Mouse (Mus musculus) lung, embryonic 16.5 days (tissue): Measurements from ENCODE around the gene Tmem38a. TPM values are rescaled to one million over a fixed set of nuclear protein-coding genes. Genes with fewer than 3 reads are reported as not detected.

Source experiments
- ATAC-seq: fragments of 200-750 bp; cut with Nextera tagmentation; 2 replicates; pipeline ENCODE4 v1.8.0; 2017; ENCODE audit warnings: low read depth, mild to moderate bottlenecking, moderate library complexity
- H3K27ac ChIP-seq: fragments of 300-500 bp; sonication (generic); 2 replicates; pipeline ENCODE4 v1.5.1; 2014; ENCODE audit warnings: mild to moderate bottlenecking, control low read depth, low read length
- H3K27me3 ChIP-seq: fragments of 300-500 bp; sonication (generic); 2 replicates; pipeline ENCODE4 v1.6.1; 2014; ENCODE audit warnings: low read depth, low read length, mixed read lengths; ENCODE audit not compliant: control insufficient read depth, insufficient read depth
- H3K36me3 ChIP-seq: fragments of 300-500 bp; sonication (generic); 2 replicates; pipeline ENCODE4 v1.6.1; 2014; ENCODE audit warnings: low read length; ENCODE audit not compliant: control insufficient read depth, insufficient read depth
- H3K4me1 ChIP-seq: fragments of 300-500 bp; sonication (generic); replicated peaks from 2 replicates; pipeline ENCODE4 v1.6.1; 2014; ENCODE audit warnings: low read length, mixed read lengths; ENCODE audit not compliant: control insufficient read depth, insufficient read depth
- H3K4me2 ChIP-seq: fragments of 300-500 bp; sonication (generic); 2 replicates; pipeline ENCODE4 v1.6.1; 2014; ENCODE audit warnings: low read depth, low read length, control low read depth
- H3K4me3 ChIP-seq: fragments of 300-500 bp; sonication (generic); 2 replicates; pipeline ENCODE4 v1.5.1; 2014; ENCODE audit warnings: mild to moderate bottlenecking, low read length, control low read depth
- H3K9ac ChIP-seq: fragments of 300-500 bp; sonication (generic); 2 replicates; pipeline ENCODE4 v1.6.1; 2014; ENCODE audit warnings: low read length, control low read depth
- H3K9me3 ChIP-seq: fragments of 300-500 bp; sonication (generic); 2 replicates; pipeline ENCODE4 v1.6.1; 2016; ENCODE audit warnings: low read length; ENCODE audit not compliant: control insufficient read depth
- WGBS: fragments of 180-500 bp; shearing (Covaris S2); extraction: QIAGEN DNeasy Blood & Tissue Kit; methylation state at CpG from one replicate; pipeline ENCODE4 v1.1.7; 2014; 5-methylcytosine and 5-hydroxymethylcytosine counted together
- polyA plus RNA-seq: library from polyadenylated mRNA; unstranded; fragments of >200 nt; fragmentation: Nextera tagmentation; extraction: Ambion mirVana; gene quantifications from 2 replicates; pipeline ENCODE4 v1.2.1, GENCODE M21; 2015

The Tmem38a gene
- 19.6 and 19.8 TPM in 2 replicates for polyA plus RNA-seq

GRCm38 (mm10) chr8:72571611-72572473, at the start of gene Tmem38a:
Tmem38a (plus strand) TSS chr8:72572055.
- ATAC-seq = peak; percentile 57
- H3K4me1 ChIP-seq = peaks cover 20% of the 10 kb centered on the region
- H3K9ac ChIP-seq = peak within 1 kb of the TSS; percentile 82
- no peaks in the 10 kb centered on the region for H3K9me3 ChIP-seq
- no peaks in the 10 kb centered on the region for H3K27me3 ChIP-seq
- under 1% methylated on average over 45 of the region's 45 CpGs for WGBS
- H3K27ac ChIP-seq = peak within 1 kb of the TSS; percentile 97
- peaks cover 15% of the 10 kb centered on the region for H3K36me3 ChIP-seq
- H3K4me2 ChIP-seq = peak within 1 kb of the TSS; percentile 97
- H3K4me3 ChIP-seq = peak within 1 kb of the TSS; percentile 62

DNA sequence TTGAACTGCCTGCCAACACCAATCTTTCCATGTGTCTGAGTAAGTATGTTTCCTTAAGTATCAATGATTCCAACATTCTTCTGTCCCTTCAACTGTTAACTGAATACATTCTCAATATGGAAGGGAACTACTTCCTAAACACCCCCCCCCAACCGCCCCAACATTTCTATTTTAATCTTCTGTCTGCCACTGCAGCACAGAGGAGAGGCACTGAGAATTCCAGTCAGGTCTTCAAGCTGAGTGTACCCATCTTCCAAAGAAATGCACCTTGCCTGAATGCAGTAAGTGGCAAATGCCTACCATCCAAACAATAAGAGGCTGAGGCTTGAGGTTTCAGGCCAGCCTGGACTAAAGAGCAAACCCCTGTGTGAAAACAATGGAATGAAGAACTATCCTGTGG, 39.8 kb upstream of the Tmem38a start:
- H3K4me2 ChIP-seq = no peak overlapping the region

DNA sequence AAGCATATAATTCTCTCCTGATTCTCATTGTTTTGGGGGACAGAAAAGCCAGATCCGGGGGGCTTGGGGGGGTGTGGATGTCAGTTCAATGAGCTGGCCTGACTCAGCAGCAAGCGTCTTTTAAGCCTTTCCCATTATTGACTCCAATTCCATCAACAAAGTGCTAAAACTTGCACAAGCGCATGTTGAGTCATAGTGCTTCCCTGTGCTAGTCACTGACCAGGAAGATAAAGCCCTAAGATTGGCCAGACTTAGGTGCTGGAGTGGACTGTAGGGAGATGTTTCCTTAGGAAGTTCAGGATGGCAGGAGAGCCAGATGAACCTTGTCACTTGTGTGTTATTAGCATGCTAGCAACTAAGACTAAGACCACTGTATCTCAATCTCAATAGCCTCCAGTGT, 37.0 kb upstream of the Tmem38a start:
- WGBS = 93% methylated on average over 3 of the region's 3 CpGs
- Histone ChIP-seq H3K27ac (no peak overlapping the region), H3K9me3 (no peaks in the 10 kb centered on the region), H3K9ac (no peak overlapping the region), H3K4me1 (no peaks in the 10 kb centered on the region), H3K27me3 (no peaks in the 10 kb centered on the region), H3K4me3 (no peak overlapping the region), H3K36me3 (no peaks in the 10 kb centered on the region), H3K4me2 (no peak overlapping the region)
- no peak for ATAC-seq

More for the DNA sequence above, 39.8 kb upstream of the Tmem38a start:
- Histone ChIP-seq H3K27ac (no peak overlapping the region), H3K4me3 (no peak overlapping the region), H3K9me3 (no peaks in the 10 kb centered on the region), H3K4me1 (no peaks in the 10 kb centered on the region), H3K9ac (no peak overlapping the region), H3K27me3 (no peaks in the 10 kb centered on the region), H3K36me3 (no peaks in the 10 kb centered on the region)
- no peak for ATAC-seq
- WGBS = 91% methylated on average over 1 of the region's 1 CpGs

GRCm38 (mm10) chr8:72539234-72539633, 32.6 kb upstream of the Tmem38a start:
- no peak overlapping the region for H3K9ac ChIP-seq
- H3K4me3 ChIP-seq = no peak overlapping the region
- H3K4me1 ChIP-seq = no peaks in the 10 kb centered on the region
- no peaks in the 10 kb centered on the region for H3K27me3 ChIP-seq
- no peak overlapping the region for H3K4me2 ChIP-seq
- ATAC-seq = no peak
- H3K27ac ChIP-seq = no peak overlapping the region
- no peaks in the 10 kb centered on the region; the same call in 1 of the 2 replicates for H3K36me3 ChIP-seq
- no peaks in the 10 kb centered on the region for H3K9me3 ChIP-seq

DNA sequence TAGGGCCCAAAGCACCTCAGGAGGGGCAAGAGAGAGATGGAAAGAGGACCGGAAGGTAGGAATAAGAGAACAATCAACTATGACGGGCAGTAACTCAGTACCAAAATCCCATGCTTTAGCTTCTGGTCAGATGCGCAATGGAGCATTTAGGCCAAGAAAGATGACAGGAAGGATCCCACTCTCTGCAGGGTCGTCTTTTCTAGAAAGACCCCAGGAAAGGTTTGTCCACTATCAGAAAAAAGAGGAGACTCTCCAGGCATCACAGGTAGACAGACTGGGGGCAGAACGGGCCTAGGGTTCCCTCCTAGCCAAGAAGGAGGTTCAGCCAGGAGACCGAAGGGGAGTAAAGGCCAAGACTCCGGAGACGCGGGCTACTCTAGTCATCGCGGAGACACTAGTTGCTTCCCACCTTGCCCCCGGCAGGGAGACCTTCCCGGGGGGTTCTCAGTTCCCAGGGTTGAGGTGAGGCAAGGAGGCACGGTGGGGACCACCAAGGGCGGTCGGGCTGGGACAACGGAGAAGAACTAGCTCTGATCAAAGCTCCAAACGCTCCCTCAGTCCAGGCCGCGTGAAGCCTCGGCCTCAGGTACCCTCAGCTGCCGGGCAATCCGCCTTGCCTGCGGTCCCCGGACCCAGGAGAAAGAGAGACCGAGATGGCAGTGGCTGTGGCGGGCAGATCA, 24.6 kb upstream of the Tmem38a start:
- peaks cover 15% of the 10 kb centered on the region for H3K4me1 ChIP-seq
- H3K27ac ChIP-seq = peak overlapping the region; percentile 67
- peak overlapping the region; percentile 92 for H3K4me3 ChIP-seq
- peak overlapping the region; percentile 97 for H3K9ac ChIP-seq
- ATAC-seq = 0 out of 2 replicates have a peak, but pooled peaks have one; percentile 0
- peak overlapping the region; percentile 75 for H3K4me2 ChIP-seq
- no peaks in the 10 kb centered on the region for H3K27me3 ChIP-seq
- WGBS = 1% methylated on average over 27 of the region's 27 CpGs
- no peaks in the 10 kb centered on the region for H3K9me3 ChIP-seq
- H3K36me3 ChIP-seq = no peaks in the 10 kb centered on the region; the same call in 1 of the 2 replicates

DNA sequence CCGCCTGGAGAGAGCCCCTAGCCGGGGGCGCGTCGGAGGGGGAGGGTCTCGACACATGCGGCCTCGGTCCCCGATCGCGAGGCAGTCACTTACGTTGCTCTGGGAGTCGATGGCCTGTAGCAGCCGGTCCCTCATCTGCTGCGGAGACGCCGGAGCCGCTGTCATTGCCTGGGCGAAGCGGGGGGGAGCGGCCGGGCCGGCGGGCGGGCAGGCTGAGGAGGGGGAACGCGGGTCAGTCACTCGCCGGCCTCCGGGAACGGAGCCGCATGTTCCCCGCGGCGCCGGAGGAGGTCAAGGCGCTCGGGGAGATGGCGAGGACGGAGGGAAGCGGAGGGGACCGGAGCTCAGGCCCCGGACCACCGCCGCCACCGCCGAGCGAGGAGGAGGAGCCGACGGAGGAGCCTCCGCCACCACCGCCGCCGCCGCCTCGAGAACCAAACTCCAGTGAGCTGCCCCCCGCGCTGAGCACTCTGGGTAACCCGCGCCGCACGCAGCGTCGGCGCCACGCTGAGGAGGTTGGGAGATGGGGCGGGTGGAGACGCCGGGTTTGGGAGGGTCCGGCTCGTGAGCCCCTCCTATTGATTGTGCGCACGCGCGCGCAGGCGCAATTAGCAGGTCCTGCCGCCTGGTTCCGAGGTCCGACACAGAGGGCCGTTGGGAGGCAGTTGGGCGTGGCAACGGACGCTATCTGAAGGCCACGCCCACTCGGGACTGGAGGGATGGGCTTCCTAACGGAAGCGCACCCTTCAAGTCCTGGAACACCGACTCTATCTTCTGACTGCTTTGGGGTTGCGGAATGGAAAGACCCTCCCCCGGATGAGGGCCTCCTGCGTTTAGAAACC, 23.8 kb upstream of the Tmem38a start, which contains the start of gene Med26:
Gene Med26, minus strand, starts transcription at position 469 of the 842 bp plus-strand sequence.
- Histone ChIP-seq H3K9me3 (no peaks in the 10 kb centered on the region), H3K27ac (peak within 1 kb of the TSS; percentile 92), H3K4me2 (peak within 1 kb of the TSS; percentile 75), H3K27me3 (no peaks in the 10 kb centered on the region), H3K36me3 (no peaks in the 10 kb centered on the region; the same call in 1 of the 2 replicates), H3K4me3 (peak within 1 kb of the TSS; percentile 92), H3K9ac (peak within 1 kb of the TSS; percentile 97), H3K4me1 (peaks cover 15% of the 10 kb centered on the region)
- WGBS = under 1% methylated on average over 90 of the region's 92 CpGs
- peak; percentile 96 for ATAC-seq

GRCm38 (mm10) chr8:72548644-72549313, 23.1 kb upstream of the Tmem38a start:
- WGBS = 1% methylated on average over 43 of the region's 45 CpGs
- Histone ChIP-seq H3K27ac (peak overlapping the region; percentile 92), H3K9ac (peak overlapping the region; percentile 72), H3K4me2 (peak overlapping the region; percentile 66), H3K4me1 (peaks cover 15% of the 10 kb centered on the region), H3K9me3 (no peaks in the 10 kb centered on the region), H3K4me3 (peak overlapping the region; percentile 92), H3K27me3 (no peaks in the 10 kb centered on the region), H3K36me3 (no peaks in the 10 kb centered on the region; the same call in 1 of the 2 replicates)
- ATAC-seq = peak; percentile 53; the same call in 1 of the 2 replicates

DNA sequence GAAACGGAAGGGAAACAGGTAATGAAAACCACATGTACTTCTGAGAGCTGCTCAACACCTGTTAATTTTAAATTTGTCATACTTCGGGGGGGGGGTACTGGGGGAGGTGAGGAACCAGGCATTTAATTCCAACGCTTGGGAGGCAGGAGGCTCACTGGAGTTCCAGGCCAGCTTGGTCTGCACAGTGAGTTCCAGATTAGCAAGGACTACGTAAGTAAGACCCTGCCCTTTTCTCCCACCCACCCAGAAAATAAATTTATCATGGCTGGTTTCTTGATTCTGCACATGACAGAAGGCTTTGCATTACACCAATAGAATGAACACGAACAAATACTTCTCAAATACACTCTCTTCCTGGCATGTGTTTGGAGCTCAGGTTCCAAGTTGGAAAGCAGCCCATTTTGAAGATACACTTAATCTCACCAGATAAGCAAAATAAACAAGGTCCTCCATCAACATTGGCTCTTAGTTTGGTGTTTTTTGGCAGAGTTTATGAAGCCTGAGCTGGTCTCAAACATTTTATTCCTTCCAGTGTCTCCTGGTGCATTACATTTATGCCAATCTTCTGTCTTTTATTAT, 22.5 kb upstream of the Tmem38a start:
- H3K4me1 ChIP-seq = peaks cover 15% of the 10 kb centered on the region
- peak overlapping the region; percentile 66 for H3K4me2 ChIP-seq
- H3K36me3 ChIP-seq = no peaks in the 10 kb centered on the region
- H3K9me3 ChIP-seq = no peaks in the 10 kb centered on the region
- H3K9ac ChIP-seq = peak overlapping the region; percentile 72
- H3K27me3 ChIP-seq = no peaks in the 10 kb centered on the region
- peak overlapping the region; percentile 92 for H3K27ac ChIP-seq
- peak; percentile 4; the same call in 1 of the 2 replicates for ATAC-seq
- 6% methylated on average over 5 of the region's 5 CpGs for WGBS
- peak overlapping the region; percentile 92 for H3K4me3 ChIP-seq
